Mouse (Mus musculus) gastrocnemius, adult 18-20 months (tissue): ENCODE results near the gene Tbxas1. TPM values are rescaled to one million over a fixed set of nuclear protein-coding genes. Genes with fewer than 3 reads are reported as not detected.
A peak's percentile ranks its signal among the peaks of the same experiment; 100 is the strongest.

Source experiments
- DNase-seq: peaks from one replicate; pipeline ENCODE4 v3.0.0; 2021; ENCODE audit warnings: low spot score
- long read RNA-seq, 2 experiments: library from polyadenylated mRNA; stranded (forward); transcript quantifications; one replicate each; pipeline ENCODE4 v2.0.0; 2021
- total RNA-seq, 2 experiments: library from RNA; stranded (reverse); gene quantifications; 2 replicates each; pipeline ENCODE4 v1.2.3; 2021

Tbxas1 gene
- total RNA-seq = under 1 TPM; 0.48 to 0.69 TPM
- long read RNA-seq, experiment 1 = 0 reads
- long read RNA-seq, experiment 2 = 0 reads

DNA sequence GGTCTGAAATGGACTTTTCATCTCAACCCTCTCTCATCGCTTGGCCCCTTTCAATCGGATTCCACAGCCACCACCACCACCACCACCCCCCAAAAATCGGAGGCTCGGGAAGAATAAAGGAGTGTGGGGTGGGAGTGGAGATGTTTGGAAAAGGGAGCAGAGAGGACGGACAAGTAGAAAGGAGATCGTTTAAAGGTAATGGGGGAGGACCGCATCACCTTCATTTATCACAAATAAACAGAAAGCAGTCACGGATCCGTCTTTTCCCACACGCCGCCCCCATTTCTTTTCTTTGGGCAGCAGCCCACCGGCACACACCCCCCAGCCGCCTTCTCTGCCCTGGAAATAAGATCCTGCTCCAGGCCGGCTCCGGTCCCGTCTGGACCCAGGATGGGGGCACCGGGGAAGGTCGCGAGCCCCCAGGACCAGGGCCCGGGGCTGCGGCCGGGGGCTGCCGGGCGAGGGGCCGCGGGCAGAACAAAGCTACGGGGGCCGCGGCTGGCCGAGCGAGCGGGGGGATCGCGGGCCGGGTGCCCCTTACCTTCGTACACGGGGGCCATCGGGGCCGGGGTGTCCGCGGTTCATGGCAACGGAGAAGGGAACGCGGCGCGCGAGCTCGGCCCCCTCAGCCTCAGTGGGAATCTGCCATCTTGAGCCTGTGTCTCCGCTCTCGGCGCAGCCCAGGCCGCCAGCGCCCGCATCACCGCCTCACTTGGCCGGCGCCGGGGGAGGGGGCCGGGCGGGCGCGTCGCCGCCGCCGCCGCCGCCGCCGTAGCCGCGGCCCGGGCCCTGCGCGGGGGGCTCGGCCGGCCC lies at the start of gene Tbxas1:
TSS of gene Tbxas1 (plus strand) at position 147 of the 813 bp plus-strand sequence.
- peak; percentile 36 for DNase-seq

DNA sequence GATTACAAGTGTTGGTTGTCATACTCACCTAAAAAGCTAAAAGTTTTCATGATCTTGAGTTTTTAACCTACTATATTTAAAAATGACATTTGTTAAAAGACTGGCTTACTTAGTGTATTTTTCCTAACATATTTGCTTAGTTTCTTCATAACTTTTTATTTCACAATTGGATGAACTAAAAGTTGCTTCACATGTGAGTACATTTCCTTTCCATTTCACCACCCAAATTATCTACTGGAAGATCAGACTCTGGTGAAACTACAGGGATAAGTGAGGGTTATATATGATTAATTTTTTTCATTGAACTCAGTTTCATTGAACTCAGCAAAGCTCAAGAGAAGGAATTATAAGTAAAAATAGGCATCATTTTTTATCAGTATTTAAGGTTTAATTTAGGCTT lies 49.3 kb upstream of the Tbxas1 start:
- DNase-seq = no peak

DNA sequence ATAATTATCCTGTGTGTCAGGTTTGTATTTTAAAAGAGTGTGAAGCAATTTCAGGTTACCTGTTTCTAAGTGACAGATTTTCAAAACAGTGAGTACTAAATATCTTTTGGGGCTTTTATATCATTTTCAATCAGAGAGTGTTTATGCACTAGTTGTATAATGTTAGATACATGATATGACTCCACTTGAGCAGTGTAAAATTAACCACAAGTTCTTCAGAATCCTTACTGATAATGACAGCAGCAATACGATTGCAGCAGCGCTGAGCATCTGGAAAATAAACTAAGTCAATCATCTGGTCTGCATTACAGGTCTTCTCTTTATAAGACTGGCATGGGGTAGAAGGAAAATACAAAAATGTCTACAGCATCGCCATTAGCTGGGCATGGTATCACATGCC lies 48.3 kb upstream of the Tbxas1 start:
- DNase-seq = no peak

DNA sequence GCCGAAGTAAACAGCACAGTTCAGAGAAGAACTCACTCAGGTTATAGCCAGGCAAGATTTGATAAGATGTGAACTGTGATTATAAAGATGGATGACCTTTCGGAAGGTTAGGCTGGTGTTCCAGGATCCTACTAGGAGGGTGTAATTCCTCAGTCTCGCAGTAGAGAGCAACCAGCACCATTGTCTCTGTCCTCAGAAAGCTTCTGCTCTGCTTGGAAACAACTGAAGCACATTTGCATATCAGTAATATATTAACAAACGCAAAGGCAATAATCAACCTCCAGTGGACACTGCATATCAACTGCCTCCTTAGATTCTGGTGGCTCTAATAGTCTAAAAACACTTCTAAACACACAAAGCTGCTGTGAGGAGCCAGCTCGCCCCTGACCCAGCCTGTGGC lies 47.8 kb upstream of the Tbxas1 start:
- DNase-seq = no peak

DNA sequence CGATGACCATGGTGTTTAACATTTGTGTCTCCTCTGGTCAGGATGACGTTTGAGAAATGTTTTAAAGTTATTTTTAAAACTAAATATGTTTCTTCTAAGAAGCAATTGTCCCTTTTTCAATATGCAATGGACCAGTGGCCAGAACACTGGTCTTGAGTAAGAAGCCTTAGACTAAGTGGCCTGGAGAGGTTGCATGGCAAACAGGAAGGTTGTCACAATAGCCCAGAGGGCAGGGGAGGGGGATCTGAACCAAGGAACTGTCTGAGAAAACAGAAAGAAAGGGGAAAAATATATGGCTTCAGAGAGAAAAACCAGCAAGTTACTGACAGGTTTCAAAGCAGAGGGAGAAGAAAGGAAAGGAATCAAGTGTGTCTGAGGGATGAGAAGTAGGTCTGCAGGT lies 47.0 kb upstream of the Tbxas1 start:
- no peak for DNase-seq

DNA sequence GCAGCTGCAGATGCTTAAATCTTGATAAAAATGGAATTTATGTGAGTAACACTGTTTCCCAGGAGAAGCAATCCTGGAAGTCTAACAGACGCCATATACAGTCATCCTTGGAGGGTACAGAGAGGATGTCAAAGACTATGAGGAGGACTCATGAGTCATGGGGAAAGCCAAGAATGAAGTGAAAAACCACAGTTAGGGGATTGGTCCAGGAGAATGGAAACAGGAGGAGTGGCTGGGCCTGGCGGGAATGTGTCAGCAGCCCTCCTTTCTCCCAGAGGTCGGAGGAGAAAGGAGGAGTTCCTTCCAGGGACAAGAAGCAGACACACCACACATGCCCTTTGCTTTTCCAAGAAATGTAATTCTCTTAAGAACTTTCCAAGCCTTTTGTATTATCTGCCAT lies 45.8 kb upstream of the Tbxas1 start:
- no peak for DNase-seq

GRCm38 (mm10) chr6:38833721-38834120 lies 41.5 kb upstream of the Tbxas1 start:
- no peak for DNase-seq

DNA sequence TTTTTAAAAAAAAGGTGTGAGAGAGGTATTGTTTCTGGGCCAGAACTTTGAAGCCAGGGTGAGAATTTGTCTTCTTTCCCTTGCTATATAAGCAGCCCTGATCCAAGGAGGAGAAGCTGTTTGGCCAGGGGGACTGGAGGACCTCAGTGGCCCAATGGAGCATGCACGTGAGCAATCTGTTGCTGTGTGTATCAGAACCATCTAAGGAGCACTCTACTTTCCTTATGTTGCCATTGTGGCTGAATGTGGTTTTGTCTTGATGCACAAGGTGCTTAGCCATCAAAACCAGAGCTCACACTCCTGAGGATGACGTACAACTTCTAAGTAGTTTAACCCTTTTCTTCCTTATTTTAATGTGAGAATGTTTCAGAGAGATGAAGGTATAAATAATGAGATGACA lies 40.5 kb upstream of the Tbxas1 start:
- no peak for DNase-seq

GRCm38 (mm10) chr6:38835217-38835616 lies 40.0 kb upstream of the Tbxas1 start:
- DNase-seq = no peak

DNA sequence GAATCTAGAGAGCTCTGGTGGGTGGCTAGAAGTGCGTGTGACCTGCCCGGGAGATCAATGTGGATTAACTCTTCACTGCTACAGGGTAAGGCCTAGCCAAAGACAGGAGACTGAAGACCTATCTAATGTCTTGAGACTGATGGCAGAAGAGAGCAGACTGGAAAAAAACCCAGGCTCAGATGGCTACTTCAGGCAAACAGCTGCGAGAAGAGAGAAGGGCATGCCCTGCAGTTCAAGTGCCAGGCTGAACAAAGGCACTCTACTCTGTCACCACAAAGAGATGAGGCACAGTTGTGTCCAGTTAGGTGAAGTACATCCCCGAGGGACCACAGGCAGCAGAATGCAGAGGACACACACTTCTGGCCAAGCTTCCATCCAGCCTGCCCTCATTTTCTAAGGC lies 37.1 kb upstream of the Tbxas1 start:
- DNase-seq = no peak

DNA sequence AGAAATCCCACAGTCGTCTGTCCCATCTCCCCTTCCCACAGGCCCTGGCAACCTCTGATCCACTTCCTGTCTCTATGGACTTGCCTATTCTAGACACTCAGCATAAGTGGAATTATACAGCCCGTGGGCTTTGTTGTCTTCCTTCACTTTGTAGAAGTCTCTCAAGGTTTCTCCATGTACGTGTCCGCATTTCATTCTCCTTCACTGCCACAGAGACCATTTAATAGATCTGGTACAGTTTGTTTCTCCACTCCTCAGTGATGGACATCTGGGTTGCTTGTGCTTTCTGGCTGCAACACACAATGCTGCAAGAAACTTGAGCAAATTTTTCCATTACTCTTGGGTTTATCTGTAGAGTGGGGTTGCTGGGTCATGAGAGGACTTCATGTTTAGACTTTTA lies 35.3 kb upstream of the Tbxas1 start:
- no peak for DNase-seq

GRCm38 (mm10) chr6:38840380-38840779 lies 34.8 kb upstream of the Tbxas1 start:
- DNase-seq = peak; percentile 44

DNA sequence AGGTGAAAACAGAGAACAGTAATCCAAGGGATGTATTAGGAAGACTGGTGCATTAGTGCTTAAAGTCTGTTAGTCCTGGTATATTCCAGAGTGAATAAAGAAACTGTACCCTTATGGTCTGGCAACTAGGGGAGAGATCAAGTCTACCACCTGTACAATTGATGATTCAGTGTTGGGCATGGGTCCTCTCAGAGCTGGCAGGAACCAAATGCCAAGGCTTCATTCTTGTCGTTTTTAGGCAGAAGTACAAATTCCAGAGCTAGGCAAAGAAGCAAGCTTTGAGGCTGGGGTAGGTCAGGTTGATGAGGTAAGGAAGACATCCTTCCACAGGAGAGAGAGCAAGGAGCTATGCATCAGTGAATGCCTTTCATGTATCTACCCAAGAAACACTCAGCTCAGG lies 34.4 kb upstream of the Tbxas1 start:
- DNase-seq = no peak

DNA sequence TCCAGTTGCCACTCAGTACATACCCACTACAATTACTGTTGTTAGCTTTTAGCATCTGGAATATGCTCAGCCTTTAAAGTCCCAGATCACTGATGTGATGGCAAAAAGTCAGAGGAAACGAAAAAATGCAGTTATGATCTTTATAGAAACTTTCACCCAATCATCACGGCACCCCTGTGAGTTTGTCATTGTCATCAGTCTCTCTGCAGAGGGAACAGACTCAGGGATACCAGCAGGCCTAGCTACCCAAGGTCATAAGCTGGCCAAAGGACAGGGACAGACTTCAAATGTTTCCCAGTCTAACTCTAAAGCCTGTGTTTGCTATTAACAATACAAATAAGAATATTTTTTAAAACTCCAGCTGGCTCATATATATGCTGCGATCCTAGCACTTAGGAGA lies 33.7 kb upstream of the Tbxas1 start:
- DNase-seq = no peak

DNA sequence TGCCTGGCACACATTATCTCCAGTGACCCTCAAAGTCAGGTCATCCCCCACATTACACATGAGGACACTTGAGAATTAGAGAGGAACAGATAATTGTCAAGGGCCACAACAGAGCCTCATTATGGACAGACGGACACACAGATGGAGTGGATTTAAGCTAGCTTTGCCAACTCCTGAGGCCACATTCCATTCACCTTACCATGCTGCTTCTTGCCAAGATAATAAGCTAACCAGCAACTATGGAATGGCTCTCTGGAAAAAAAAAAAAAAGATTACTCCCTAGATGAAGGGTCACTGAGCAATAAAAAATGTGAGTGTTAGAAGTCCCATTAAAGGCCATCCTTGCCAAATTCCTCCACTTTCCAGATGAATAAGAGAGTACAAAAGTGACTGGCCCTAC lies 30.1 kb upstream of the Tbxas1 start:
- DNase-seq = no peak

DNA sequence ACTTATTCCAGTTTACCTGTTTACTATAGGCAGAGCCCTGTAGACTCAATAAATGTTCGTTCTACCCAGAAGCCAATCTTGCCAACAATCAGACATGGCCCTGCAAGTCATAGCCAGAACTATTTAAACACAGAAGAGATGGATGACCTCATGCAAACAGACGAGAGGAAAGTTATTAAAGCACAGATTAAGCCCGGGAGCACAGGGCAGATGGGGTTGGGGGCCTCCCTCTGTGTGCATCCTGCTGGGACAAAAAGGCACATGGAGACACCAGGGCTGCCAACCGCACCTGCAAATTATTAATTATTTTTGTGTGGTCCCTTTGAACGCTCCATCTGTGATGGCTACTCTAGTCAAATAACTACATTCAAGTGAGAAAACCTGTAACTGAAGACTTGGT lies 29.3 kb upstream of the Tbxas1 start:
- no peak for DNase-seq

DNA sequence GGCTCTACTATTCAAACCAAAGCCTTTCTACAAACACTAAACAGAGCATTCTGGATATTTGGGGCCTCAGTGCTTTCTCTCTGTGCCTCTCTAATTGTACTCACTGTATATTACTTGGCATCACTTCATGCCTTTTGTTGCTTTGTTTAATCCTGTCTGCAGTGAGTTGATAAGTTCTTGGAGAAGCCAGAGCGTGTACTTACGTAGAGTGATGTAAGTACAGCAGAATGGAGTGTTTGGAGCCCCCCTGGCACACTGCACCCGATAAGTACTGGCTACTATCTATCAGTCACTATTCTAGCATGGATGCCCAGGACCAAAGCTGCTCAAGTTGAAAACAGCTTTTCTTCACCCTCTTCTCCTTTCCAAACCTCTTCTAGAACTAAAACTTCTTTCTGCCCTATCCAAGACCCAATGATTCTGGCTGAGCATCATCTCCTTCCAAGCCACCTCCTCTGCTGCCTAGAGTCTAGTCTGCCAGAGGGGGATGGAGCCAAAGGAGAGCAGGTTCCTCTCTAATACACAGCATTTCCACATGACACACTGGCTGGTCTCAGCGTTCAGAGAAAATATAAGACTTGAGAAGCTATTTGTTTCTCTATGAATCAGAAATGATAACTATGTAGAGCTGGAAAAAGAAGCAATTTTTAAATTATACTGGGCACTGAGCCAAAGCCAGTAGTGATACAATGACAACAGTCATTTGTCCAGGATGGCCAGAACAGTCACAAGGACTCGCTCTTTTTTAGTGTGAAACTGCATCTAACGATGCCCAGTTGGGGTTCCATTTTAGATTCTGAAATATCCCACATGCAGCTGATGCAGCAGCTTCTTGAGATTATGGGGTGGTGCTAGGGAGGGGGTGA lies 28.6 kb upstream of the Tbxas1 start:
- no peak for DNase-seq

GRCm38 (mm10) chr6:38847447-38847846 lies 27.8 kb upstream of the Tbxas1 start:
- no peak for DNase-seq

- DNase-seq = no peak
Measured at GRCm38 (mm10) chr6:38847958-38848910, 27.0 kb upstream of the Tbxas1 start.

DNA sequence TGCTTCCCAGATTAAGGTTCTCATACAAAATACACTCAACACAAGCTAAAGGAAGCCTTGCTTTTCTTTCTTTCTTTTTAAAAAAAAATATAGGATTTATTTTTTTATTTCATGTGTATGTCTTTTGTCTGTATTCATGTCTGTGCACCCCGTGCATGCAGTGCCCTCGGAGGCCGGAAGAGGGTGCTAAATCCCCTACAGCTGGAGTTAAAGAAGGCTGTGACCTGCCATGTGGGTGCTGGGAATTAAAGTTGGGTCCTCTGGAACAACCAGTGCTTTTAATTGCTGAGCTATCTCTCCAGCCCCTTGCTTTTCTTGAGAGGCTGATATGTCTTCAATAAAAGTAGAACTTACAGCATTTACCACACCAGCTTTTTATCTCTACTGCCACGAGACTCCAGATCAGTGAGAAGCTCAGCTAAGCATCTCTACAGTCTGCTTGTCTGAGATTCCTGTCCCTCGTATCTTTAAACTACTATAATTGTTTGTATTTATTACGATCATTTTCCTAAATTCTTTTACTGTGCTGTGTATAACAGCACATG lies 24.4 kb upstream of the Tbxas1 start:
- no peak for DNase-seq

GRCm38 (mm10) chr6:38851740-38852139 lies 23.5 kb upstream of the Tbxas1 start:
- no peak for DNase-seq
